Mouse (Mus musculus): Measurements from ENCODE around the gene Tbcd.

DNA sequence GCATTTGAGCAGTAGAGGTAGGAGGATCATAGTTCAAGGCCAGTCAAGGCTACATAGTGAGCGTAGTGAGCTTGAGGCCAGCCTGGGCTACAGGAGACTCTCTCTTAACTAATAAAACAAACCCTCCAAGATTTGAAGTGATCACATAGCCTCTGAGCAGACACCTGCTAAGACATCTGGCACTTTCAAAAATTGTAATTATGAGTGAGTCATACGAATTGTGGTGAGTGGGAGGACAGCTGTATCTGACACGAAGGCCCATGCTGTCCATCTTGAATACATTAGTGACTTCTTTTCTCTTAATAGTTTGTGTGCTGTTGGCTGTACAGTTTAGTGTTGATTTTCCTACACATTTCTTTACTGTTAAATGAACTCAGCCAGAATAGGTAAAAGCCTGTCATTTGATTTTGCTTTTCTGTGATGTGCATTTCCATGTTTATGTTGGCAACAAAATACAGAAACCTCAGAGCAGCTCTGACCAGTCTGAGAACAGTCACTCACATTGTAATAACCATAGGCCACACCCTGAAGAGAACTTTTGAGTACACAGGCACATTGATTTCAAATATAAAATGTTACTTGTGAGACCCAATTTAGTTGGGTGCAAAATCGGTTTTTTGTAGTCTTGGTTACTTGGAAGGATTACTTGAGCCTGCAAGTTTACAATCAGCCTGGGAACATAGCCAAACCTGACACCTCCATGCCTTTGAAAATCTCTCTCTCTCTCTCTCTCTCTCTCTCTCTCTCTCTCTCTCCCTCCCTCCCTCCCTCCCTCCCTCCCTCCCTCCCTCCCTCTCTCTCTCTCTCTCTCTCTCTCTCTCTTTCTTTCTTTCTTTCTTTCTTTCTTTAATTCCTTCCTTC, 50.5 kb downstream of the Tbcd start:
- TF ChIP-seq CTCF (IDR thresholded peaks at IDR 0.05; ENCODE audit: low read depth, low read length), result no peak
- no peak for TF ChIP-seq GATA1 (IDR thresholded peaks at IDR 0.05; ENCODE audit: borderline replicate concordance, low read length)
- TF ChIP-seq GATA2 (IDR thresholded peaks at IDR 0.05; ENCODE audit: borderline replicate concordance, low read depth, low read length), result no peak
